Mouse (Mus musculus) cortical plate, adult 2 months (tissue): Measurements from ENCODE around the gene Eva1b.

Experiments used
- CTCF ChIP-seq: fragments of 200-500 bp; IDR thresholded peaks from 2 replicates; pipeline ENCODE4 v1.5.1; 2011; ENCODE audit warnings: mild to moderate bottlenecking, control low read depth, low read length; ENCODE audit not compliant: insufficient read depth; ENCODE audit errors: extremely low read depth
- POLR2A ChIP-seq: fragments of 200-500 bp; IDR thresholded peaks from 2 replicates; pipeline ENCODE4 v1.6.1; 2011; ENCODE audit warnings: mild to moderate bottlenecking, low read length, control low read depth; ENCODE audit not compliant: insufficient read depth; ENCODE audit errors: extremely low read depth

GRCm38 (mm10) chr4:126111153-126111549 is 36.4 kb upstream of the Eva1b start:
- TF ChIP-seq CTCF = no peak
- no peak for TF ChIP-seq POLR2A
